Mouse (Mus musculus) testis, postnatal 14 days (tissue): ENCODE measurements around the gene Naa15.
A peak's percentile ranks its signal among the peaks of the same experiment; 100 is the strongest.

ENCODE experiments used
- DNase-seq: peaks from one replicate; pipeline ENCODE4 v3.0.0; 2021; ENCODE audit warnings: low spot score

Gene Naa15

GRCm38 (mm10) chr3:51434871-51435595 lies 20.1 kb downstream of the Naa15 start:
- no peak for DNase-seq

GRCm38 (mm10) chr3:51468530-51468929 lies 53.6 kb downstream of the Naa15 start:
- no peak for DNase-seq

GRCm38 (mm10) chr3:51475706-51476105 lies 60.8 kb downstream of the Naa15 start:
- DNase-seq: no peak

- DNase-seq: no peak
These were observed 64.9 kb downstream of the Naa15 start for GRCm38 (mm10) chr3:51479893-51480292.

- DNase-seq: no peak
These were observed 66.1 kb downstream of the Naa15 start for GRCm38 (mm10) chr3:51481059-51481458.

- DNase-seq: no peak
These were observed 66.9 kb downstream of the Naa15 start for GRCm38 (mm10) chr3:51481881-51482280.

- no peak for DNase-seq
These were observed 67.8 kb downstream of the Naa15 start for GRCm38 (mm10) chr3:51482781-51483180.

- peak; percentile 96 for DNase-seq
These were observed 68.9 kb downstream of the Naa15 start, which contains the start of gene Rab33b for GRCm38 (mm10) chr3:51483741-51484359. TSS of gene Rab33b (plus strand) at chr3:51483920.

GRCm38 (mm10) chr3:51484370-51484769 lies 69.4 kb downstream of the Naa15 start:
- no peak for DNase-seq

GRCm38 (mm10) chr3:51485347-51485746 lies 70.4 kb downstream of the Naa15 start:
- DNase-seq: no peak

GRCm38 (mm10) chr3:51486491-51487195 lies 71.7 kb downstream of the Naa15 start:
- DNase-seq: no peak

GRCm38 (mm10) chr3:51490088-51490753 lies 75.3 kb downstream of the Naa15 start:
- no peak for DNase-seq

- DNase-seq: no peak
These were observed 78.4 kb downstream of the Naa15 start for GRCm38 (mm10) chr3:51493272-51493838.

GRCm38 (mm10) chr3:51494466-51494865 lies 79.5 kb downstream of the Naa15 start:
- DNase-seq: no peak

GRCm38 (mm10) chr3:51495646-51496045 lies 80.7 kb downstream of the Naa15 start:
- no peak for DNase-seq

- no peak for DNase-seq
These were observed 83.0 kb downstream of the Naa15 start for GRCm38 (mm10) chr3:51497978-51498377.

- no peak for DNase-seq
These were observed 83.7 kb downstream of the Naa15 start for GRCm38 (mm10) chr3:51498659-51499058.

- no peak for DNase-seq
These were observed 84.9 kb downstream of the Naa15 start for GRCm38 (mm10) chr3:51499876-51500275.

- DNase-seq: no peak
These were observed 89.5 kb downstream of the Naa15 start for GRCm38 (mm10) chr3:51504385-51504952.

GRCm38 (mm10) chr3:51505465-51505864 lies 90.5 kb downstream of the Naa15 start:
- no peak for DNase-seq

- peak; percentile 50 for DNase-seq
These were observed 96.0 kb downstream of the Naa15 start for GRCm38 (mm10) chr3:51510903-51511302.

- DNase-seq: no peak
These were observed 97.0 kb downstream of the Naa15 start for GRCm38 (mm10) chr3:51511983-51512382.
